Mouse (Mus musculus): Measurements from ENCODE around the gene Emg1. TPM values are rescaled to one million over a fixed set of nuclear protein-coding genes. Genes with fewer than 3 reads are reported as not detected.

Gene Emg1
- polyA plus RNA-seq, 1 experiment, result 19.1 TPM

- Histone ChIP-seq H3K9me3 (ENCODE audit: control insufficient read depth, low read length) (no peaks in the 10 kb centered on the region), H3K4me3 (replicated peaks) (no peak overlapping the region), H3K36me3 (ENCODE audit: control insufficient read depth) (peaks cover 100% of the 10 kb centered on the region), H3K27me3 (ENCODE audit: control insufficient read depth) (no peaks in the 10 kb centered on the region), H3K4me1 (ENCODE audit: control insufficient read depth) (peaks cover 3% of the 10 kb centered on the region)
- TF ChIP-seq GATA1 (IDR thresholded peaks at IDR 0.05; ENCODE audit: low read length) (no peak), TAL1 (IDR thresholded peaks at IDR 0.05; ENCODE audit: low read length) (no peak)
These were observed 9.2 kb downstream of the Emg1 start for GRCm38 (mm10) chr6:124702784-124703103.

GRCm38 (mm10) chr6:124702102-124702783 is 9.7 kb downstream of the Emg1 start:
- Histone ChIP-seq H3K4me1 (ENCODE audit: control insufficient read depth) (peaks cover 3% of the 10 kb centered on the region), H3K4me3 (replicated peaks) (no peak overlapping the region), H3K9me3 (ENCODE audit: control insufficient read depth, low read length) (no peaks in the 10 kb centered on the region), H3K36me3 (ENCODE audit: control insufficient read depth) (peaks cover 100% of the 10 kb centered on the region), H3K27me3 (ENCODE audit: control insufficient read depth) (no peaks in the 10 kb centered on the region)
- no peak for TF ChIP-seq GATA1 (IDR thresholded peaks at IDR 0.05; ENCODE audit: low read length)
- no peak for TF ChIP-seq TAL1 (IDR thresholded peaks at IDR 0.05; ENCODE audit: low read length)

- H3K9me3 ChIP-seq (ENCODE audit: control insufficient read depth, low read length), result no peaks in the 10 kb centered on the region
- no peak overlapping the region for H3K4me3 ChIP-seq (replicated peaks)
- H3K4me1 ChIP-seq (ENCODE audit: control insufficient read depth), result peaks cover 3% of the 10 kb centered on the region
- H3K36me3 ChIP-seq (ENCODE audit: control insufficient read depth), result peaks cover 100% of the 10 kb centered on the region
- no peak for TF ChIP-seq TAL1 (IDR thresholded peaks at IDR 0.05; ENCODE audit: low read length)
- no peak for TF ChIP-seq GATA1 (IDR thresholded peaks at IDR 0.05; ENCODE audit: low read length)
- no peaks in the 10 kb centered on the region for H3K27me3 ChIP-seq (ENCODE audit: control insufficient read depth)
These were observed 10.6 kb downstream of the Emg1 start for GRCm38 (mm10) chr6:124701338-124701737.

- TF ChIP-seq TAL1 (IDR thresholded peaks at IDR 0.05; ENCODE audit: low read length) (no peak), GATA1 (IDR thresholded peaks at IDR 0.05; ENCODE audit: low read length) (no peak)
- Histone ChIP-seq H3K4me3 (replicated peaks) (no peak overlapping the region), H3K9me3 (ENCODE audit: control insufficient read depth, low read length) (no peaks in the 10 kb centered on the region), H3K36me3 (ENCODE audit: control insufficient read depth) (peaks cover 98% of the 10 kb centered on the region), H3K27me3 (ENCODE audit: control insufficient read depth) (no peaks in the 10 kb centered on the region), H3K4me1 (ENCODE audit: control insufficient read depth) (peaks cover 3% of the 10 kb centered on the region)
These were observed 11.9 kb downstream of the Emg1 start for GRCm38 (mm10) chr6:124699962-124700610.

DNA sequence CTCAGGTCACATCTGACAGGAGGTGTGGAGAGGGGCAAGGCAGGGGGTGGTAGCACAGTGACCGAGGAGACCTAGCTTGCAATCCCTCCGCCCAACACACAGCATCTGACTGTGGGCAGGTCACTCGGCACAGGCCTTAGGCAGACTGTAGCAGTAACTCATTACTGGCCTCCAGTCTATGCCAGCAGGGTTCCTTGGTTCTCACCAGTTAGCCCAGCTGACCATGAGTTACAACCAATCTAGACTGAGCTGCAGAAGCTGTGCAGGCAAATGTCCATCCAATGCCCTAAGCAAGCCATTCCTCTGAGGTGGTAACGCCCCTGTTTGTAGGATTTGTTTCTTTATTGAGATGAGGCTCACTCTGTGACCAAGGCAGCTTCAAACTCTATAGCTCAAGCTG is 12.6 kb downstream of the Emg1 start:
- Histone ChIP-seq H3K4me3 (replicated peaks) (no peak overlapping the region), H3K9me3 (ENCODE audit: control insufficient read depth, low read length) (no peaks in the 10 kb centered on the region), H3K36me3 (ENCODE audit: control insufficient read depth) (peaks cover 96% of the 10 kb centered on the region), H3K27me3 (ENCODE audit: control insufficient read depth) (no peaks in the 10 kb centered on the region), H3K4me1 (ENCODE audit: control insufficient read depth) (peaks cover 4% of the 10 kb centered on the region)
- TF ChIP-seq TAL1 (IDR thresholded peaks at IDR 0.05; ENCODE audit: low read length), result no peak
- no peak for TF ChIP-seq GATA1 (IDR thresholded peaks at IDR 0.05; ENCODE audit: low read length)

- Histone ChIP-seq H3K4me3 (replicated peaks) (no peak overlapping the region), H3K27me3 (ENCODE audit: control insufficient read depth) (no peaks in the 10 kb centered on the region), H3K9me3 (ENCODE audit: control insufficient read depth, low read length) (no peaks in the 10 kb centered on the region), H3K36me3 (ENCODE audit: control insufficient read depth) (peaks cover 96% of the 10 kb centered on the region), H3K4me1 (ENCODE audit: control insufficient read depth) (peaks cover 8% of the 10 kb centered on the region)
- TF ChIP-seq TAL1 (IDR thresholded peaks at IDR 0.05; ENCODE audit: low read length) (no peak), GATA1 (IDR thresholded peaks at IDR 0.05; ENCODE audit: low read length) (no peak)
These were observed 13.2 kb downstream of the Emg1 start for GRCm38 (mm10) chr6:124698751-124699150.

DNA sequence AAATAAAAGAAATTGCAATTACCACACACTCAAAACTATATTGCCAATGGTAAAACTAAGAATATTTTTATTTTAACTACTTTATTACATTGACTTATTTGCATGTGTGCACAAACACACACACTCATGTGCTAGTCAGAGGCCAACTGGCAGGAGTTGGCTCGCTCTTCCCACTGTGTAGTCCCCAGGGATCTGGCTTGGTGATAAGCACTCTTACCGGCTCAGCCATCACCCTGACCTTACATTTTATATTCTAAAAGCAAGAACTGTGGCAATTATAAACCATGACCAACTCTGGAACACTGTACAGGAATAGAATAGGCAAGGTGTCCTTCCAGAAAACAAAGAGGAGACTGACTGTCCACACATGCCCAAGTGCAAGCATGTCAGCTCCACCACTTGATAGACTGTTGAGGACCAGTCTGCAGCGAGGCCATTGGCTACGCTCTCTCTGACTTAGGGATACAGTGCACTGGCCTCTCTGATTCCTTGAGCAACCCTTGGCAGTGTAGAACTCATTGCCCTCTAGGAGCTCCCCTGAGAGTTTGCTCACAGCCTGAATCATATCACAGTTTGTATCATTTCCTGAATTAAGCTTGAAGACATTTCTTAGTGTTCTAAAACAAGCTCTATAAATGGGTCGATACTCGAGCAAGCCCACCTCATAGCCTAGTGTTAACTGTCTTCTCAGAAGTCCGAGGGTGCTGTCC is 15.4 kb downstream of the Emg1 start:
- Histone ChIP-seq H3K36me3 (ENCODE audit: control insufficient read depth) (peaks cover 95% of the 10 kb centered on the region), H3K4me1 (ENCODE audit: control insufficient read depth) (peaks cover 18% of the 10 kb centered on the region), H3K9me3 (ENCODE audit: control insufficient read depth, low read length) (no peaks in the 10 kb centered on the region), H3K27me3 (ENCODE audit: control insufficient read depth) (no peaks in the 10 kb centered on the region), H3K4me3 (replicated peaks) (no peak overlapping the region)
- no peak for TF ChIP-seq TAL1 (IDR thresholded peaks at IDR 0.05; ENCODE audit: low read length)
- TF ChIP-seq GATA1 (IDR thresholded peaks at IDR 0.05; ENCODE audit: low read length), result no peak

DNA sequence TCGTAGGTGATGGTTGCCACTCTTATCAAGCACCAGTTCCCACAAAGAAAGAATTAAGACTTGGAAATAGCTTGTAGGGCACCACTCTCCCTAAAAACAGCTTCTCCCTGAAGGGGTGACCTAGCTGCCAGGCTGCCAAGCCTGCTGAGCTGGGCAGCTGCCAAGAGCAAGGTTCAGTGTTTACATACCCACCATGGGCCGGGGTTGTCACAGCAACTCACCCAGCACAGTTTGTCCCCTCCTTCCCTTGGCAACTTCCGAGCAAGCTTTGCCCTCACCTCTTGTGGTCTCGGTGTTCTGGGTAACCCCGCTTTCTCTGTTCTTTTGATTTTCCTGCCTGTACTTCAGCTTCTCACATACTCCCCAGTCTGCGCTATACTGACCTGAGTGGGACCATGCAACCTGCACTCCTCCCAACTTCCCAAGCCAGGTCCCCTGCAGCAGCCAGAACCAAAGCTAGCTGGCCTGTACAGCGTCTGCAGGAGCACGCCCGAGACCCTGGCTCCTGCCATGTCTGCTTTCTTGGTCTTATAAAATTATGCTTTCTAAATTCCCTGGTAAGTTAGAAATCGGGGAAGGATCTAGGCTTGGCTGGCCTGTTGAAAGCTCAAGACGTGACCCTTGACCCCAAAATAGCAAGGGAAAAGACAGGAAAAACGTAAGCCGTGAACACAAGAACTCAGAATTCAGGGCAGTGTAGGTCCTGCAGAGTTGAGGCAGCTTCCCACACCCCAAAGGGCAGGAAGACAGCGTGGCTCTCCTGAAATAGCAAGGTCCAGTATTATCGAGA is 17.6 kb downstream of the Emg1 start:
- no peak overlapping the region for H3K4me3 ChIP-seq (replicated peaks)
- H3K4me1 ChIP-seq (ENCODE audit: control insufficient read depth), result peaks cover 20% of the 10 kb centered on the region
- no peaks in the 10 kb centered on the region for H3K27me3 ChIP-seq (ENCODE audit: control insufficient read depth)
- H3K9me3 ChIP-seq (ENCODE audit: control insufficient read depth, low read length), result no peaks in the 10 kb centered on the region
- peaks cover 86% of the 10 kb centered on the region for H3K36me3 ChIP-seq (ENCODE audit: control insufficient read depth)
- TF ChIP-seq GATA1 (IDR thresholded peaks at IDR 0.05; ENCODE audit: low read length), result no peak
